Comparison of ENCODE assay signal across 8 mouse cellular contexts in the genomic region with DNA sequence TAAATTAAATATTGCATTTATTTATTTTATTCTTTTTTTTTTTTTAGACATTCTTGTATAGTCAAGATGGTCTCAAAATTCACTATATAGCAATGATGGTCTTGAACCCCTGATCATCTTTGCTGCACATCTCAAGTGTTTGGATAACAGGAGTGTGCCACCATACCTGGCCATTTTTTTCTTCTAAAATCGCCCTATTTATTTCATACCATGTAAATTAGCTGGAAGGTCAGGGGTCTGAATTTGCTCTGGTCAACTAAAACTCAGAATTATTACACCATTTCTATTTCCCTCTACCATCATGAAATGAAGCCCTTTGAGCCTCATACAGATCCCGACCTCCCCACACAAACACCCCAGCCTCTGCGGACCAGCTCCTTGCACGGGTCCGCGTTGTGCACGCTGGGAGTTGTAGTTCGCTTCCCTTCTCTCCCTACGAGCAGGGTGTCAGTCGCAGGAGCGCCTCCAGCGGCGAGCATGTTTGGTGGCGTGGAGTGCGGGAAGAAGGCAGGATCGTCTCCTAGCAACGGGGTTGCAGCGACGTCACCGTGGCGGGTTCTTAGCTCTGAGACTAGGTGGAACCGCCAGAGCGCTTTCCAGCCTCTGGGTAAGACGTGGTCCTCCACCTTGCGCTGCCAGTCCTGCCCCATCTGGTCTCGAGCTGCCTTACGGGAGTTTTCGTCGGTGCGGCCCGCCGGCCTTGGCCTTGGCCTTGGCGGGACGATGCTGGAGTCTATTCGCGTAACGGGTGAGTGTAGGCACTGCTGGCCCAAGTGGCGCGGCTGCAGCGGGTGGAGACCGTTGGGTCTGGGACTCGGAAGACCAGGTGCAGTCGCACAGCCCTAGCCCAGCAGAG. TPM values are rescaled to one million over a fixed set of nuclear protein-coding genes. Genes with fewer than 3 reads are reported as not detected.
DNase-seq lines count a peak whose midpoint lies in the region; ATAC-seq lines count a peak whose summit lies in the region.

A gene (plus strand): TSS at position 512 of the 856 bp plus-strand sequence.

- peaks cover 3% of the 10 kb centered on the region; the same call in 1 of the 2 replicates for H3K4me1 ChIP-seq in intestine, embryonic 16.5 days (ENCODE audit: control insufficient read depth, insufficient read depth, low read length)

- WGBS in intestine, embryonic 16.5 days: 1% methylated on average over 43 of the region's 43 CpGs

- peak; percentile 99 for ATAC-seq in intestine, embryonic 16.5 days

- intact Hi-C loops in left cerebral cortex, postnatal 25 days (cut with DNase I): loop anchor here (5.0 kb wide), 1 partner anchor 254 kb away; a partner anchor contains a TSS

- no peak within 1 kb of the TSS for H3K27ac ChIP-seq in intestine, embryonic 16.5 days (ENCODE audit: low read length)

- no peaks in the 10 kb centered on the region for H3K27me3 ChIP-seq in intestine, embryonic 16.5 days (replicated peaks; ENCODE audit: control insufficient read depth, insufficient read depth, low read length)

- no peaks in the 10 kb centered on the region for H3K9me3 ChIP-seq in intestine, embryonic 16.5 days (ENCODE audit: control insufficient read depth, low read length)

- H3K9ac ChIP-seq in intestine, embryonic 16.5 days (ENCODE audit: low read depth, low read length): peak within 1 kb of the TSS; percentile 73

- H3K36me3 ChIP-seq in intestine, embryonic 16.5 days (ENCODE audit: control insufficient read depth, insufficient read depth, low read length): no peaks in the 10 kb centered on the region

- peak; percentile 95 for DNase-seq in adrenal gland, postnatal 10 days
- DNase-seq in embryo, embryonic 9.5 days (ENCODE audit: extremely low spot score): peak; percentile 95
- peak; percentile 86 to 95 for DNase-seq in gastrocnemius, postnatal 4 days (ENCODE audit: low spot score in 2 of 2)
- DNase-seq in left cerebral cortex, postnatal 25 days (ENCODE audit: low spot score in 2 of 2): peak; percentile 98 to 99
- DNase-seq in mesoderm, embryonic 11.5 days (ENCODE audit: low read depth, low spot score): peak; percentile 97
- DNase-seq in right cerebral cortex, postnatal 25 days: peak; percentile 98
- peak; percentile 87 to 95 for DNase-seq in urinary bladder, postnatal 36 days (ENCODE audit: low spot score in 2 of 2)

- H3K4me2 ChIP-seq in intestine, embryonic 16.5 days (ENCODE audit: low read depth, low read length): peak within 1 kb of the TSS; percentile 91

- H3K4me3 ChIP-seq in intestine, embryonic 16.5 days (ENCODE audit: low read length): peak within 1 kb of the TSS; percentile 70

RNA-seq across cellular contexts. Expression of the gene that starts here (rescaled TPM):
- 1 to 10 TPM; 4.3 to 5.2 TPM for total RNA-seq in adrenal gland, postnatal 10 days (2021)
- under 1 TPM; 0.69 to 0.83 TPM for total RNA-seq in gastrocnemius, postnatal 4 days (2021)
- 3.0 and 3.4 TPM in 2 replicates for polyA plus RNA-seq in intestine, embryonic 16.5 days (2015; fragmentation: Nextera tagmentation; extraction: Ambion mirVana)
- total RNA-seq in left cerebral cortex, postnatal 25 days (2021): 1 to 10 TPM; 7.4 to 8.4 TPM

Comparison
In these comparisons a context has a peak if more than half of its experiments do, and no peak if none do; other contexts are left out.
1. Peak in DNase-seq in gastrocnemius, postnatal 4 days; RNA of the gene not detected or under 1 TPM.